Mouse (Mus musculus): ENCODE data around the gene Vmn1r38. TPM values are rescaled to one million over a fixed set of nuclear protein-coding genes. Genes with fewer than 3 reads are reported as not detected.

Vmn1r38 gene
- polyA plus RNA-seq (2017; shearing (Covaris generic)): 0.10 TPM

GRCm38 (mm10) chr6:66782527-66782926 lies at the start of gene Vmn1r38:
Gene Vmn1r38, minus strand, starts transcription at chr6:66782627.

GRCm38 (mm10) chr6:66810509-66810908 lies 28.1 kb upstream of the Vmn1r38 start, which contains the start of gene Vmn1r39:
Gene Vmn1r39, minus strand, starts transcription at chr6:66810609.

GRCm38 (mm10) chr6:66729082-66729481 lies 53.3 kb downstream of the Vmn1r38 start, which contains the start of gene Vmn1r37:
Gene Vmn1r37, plus strand, starts transcription at chr6:66729382.

Other genes starting within 250 kb of the Vmn1r38 start
- gene Mad2l1, start 247.2 kb downstream of the Vmn1r38 start, polyA plus RNA-seq (2017; shearing (Covaris generic)): 14.4 TPM
- not detected for gene Vmn1r32, start 222.5 kb downstream of the Vmn1r38 start, polyA plus RNA-seq (2017; shearing (Covaris generic))
- not detected for gene Vmn1r33, start 164.3 kb downstream of the Vmn1r38 start, polyA plus RNA-seq (2017; shearing (Covaris generic))
- not detected for gene Vmn1r34, start 138.7 kb downstream of the Vmn1r38 start, polyA plus RNA-seq (2017; shearing (Covaris generic))
- not detected for gene Vmn1r35, start 96.7 kb downstream of the Vmn1r38 start, polyA plus RNA-seq (2017; shearing (Covaris generic))
- not detected for gene Vmn1r36, start 63.5 kb downstream of the Vmn1r38 start, polyA plus RNA-seq (2017; shearing (Covaris generic))
- not detected for gene Vmn1r37, start 53.2 kb downstream of the Vmn1r38 start, polyA plus RNA-seq (2017; shearing (Covaris generic))
- gene Vmn1r39, start 28.0 kb upstream of the Vmn1r38 start, polyA plus RNA-seq (2017; shearing (Covaris generic)): not detected
- gene Gng12, start 113.8 kb upstream of the Vmn1r38 start, polyA plus RNA-seq (2017; shearing (Covaris generic)): 21.0 TPM

All from naive thymus-derived CD4-positive, alpha-beta T cell, adult 5 months (primary cell).